Mouse (Mus musculus): ENCODE data around the gene Eddm3b. TPM values are rescaled to one million over a fixed set of nuclear protein-coding genes. Genes with fewer than 3 reads are reported as not detected.
"Not testable (repeated sequence)": the region's sequence is repeated elsewhere in the genome, so short reads cannot be mapped to it uniquely, and the experiment has no call there.

The Eddm3b gene
- polyA plus RNA-seq, 1 experiment from 2014 or later: not detected

- ATAC-seq (ENCODE audit: insufficient read depth): not testable (repeated sequence)
Observed at GRCm38 (mm10) chr14:51163323-51163722, 49.1 kb downstream of the Eddm3b start.

GRCm38 (mm10) chr14:51165435-51165834, 51.2 kb downstream of the Eddm3b start:
- Histone ChIP-seq H3K4me3 (replicated peaks) (no peak overlapping the region), H3K4me2 (no peak overlapping the region), H3K4me1 (replicated peaks) (peaks cover 8% of the 10 kb centered on the region; the same call in 1 of the 2 replicates), H3K27ac (replicated peaks) (no peak overlapping the region), H3K27me3 (no peaks in the 10 kb centered on the region), H3K36me3 (replicated peaks) (no peaks in the 10 kb centered on the region), H3K9ac (no peak overlapping the region), H3K9me3 (replicated peaks) (no peaks in the 10 kb centered on the region)
- WGBS (ENCODE audit: insufficient replicate concordance): 68% methylated on average over 1 of the region's 1 CpGs
- no peak for ATAC-seq (ENCODE audit: insufficient read depth)

More at GRCm38 (mm10) chr14:51163323-51163722, 49.1 kb downstream of the Eddm3b start:
- 66% methylated on average over 6 of the region's 6 CpGs for WGBS (ENCODE audit: insufficient replicate concordance)
- H3K9ac ChIP-seq; H3K4me2 ChIP-seq; H3K27ac ChIP-seq (replicated peaks); H3K9me3 ChIP-seq (replicated peaks); H3K27me3 ChIP-seq; H3K36me3 ChIP-seq (replicated peaks); H3K4me3 ChIP-seq (replicated peaks): not testable (repeated sequence)
- peaks cover 12% of the 10 kb centered on the region for H3K4me1 ChIP-seq (replicated peaks)

DNA sequence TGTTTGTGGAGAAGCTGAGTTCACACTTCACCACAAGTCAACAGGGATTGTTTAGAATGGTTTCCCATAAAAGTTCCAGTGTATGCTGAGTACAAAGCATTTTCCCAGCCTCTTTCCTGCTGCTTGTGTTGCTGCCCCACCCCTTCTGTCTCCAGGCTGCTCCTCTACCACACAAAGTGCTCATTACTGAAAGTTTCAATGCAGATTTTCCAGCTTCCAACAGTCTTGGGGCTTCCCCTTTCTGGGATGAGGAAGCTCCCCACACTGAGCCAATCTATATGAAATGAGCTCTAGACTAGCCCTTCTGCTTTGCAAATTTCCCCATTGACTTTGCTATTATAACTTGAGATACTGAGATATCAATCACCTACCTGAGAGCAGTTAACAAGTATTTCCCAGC, 51.8 kb downstream of the Eddm3b start:
- Histone ChIP-seq H3K9ac (no peak overlapping the region), H3K4me1 (replicated peaks) (peaks cover 8% of the 10 kb centered on the region; the same call in 1 of the 2 replicates), H3K36me3 (replicated peaks) (no peaks in the 10 kb centered on the region), H3K9me3 (replicated peaks) (no peaks in the 10 kb centered on the region), H3K27me3 (no peaks in the 10 kb centered on the region), H3K4me3 (replicated peaks) (no peak overlapping the region), H3K27ac (replicated peaks) (no peak overlapping the region), H3K4me2 (no peak overlapping the region)
- no peak for ATAC-seq (ENCODE audit: insufficient read depth)

Other genes starting within 250 kb of the Eddm3b start
- gene Tep1, start 243.9 kb upstream of the Eddm3b start, polyA plus RNA-seq (2015; fragmentation: Nextera tagmentation; extraction: Ambion mirVana): 3.8 and 4.3 TPM in 2 replicates
- 0.13 and 0.20 TPM in 2 replicates for gene Klhl33, start 216.9 kb upstream of the Eddm3b start, polyA plus RNA-seq (2015; fragmentation: Nextera tagmentation; extraction: Ambion mirVana)
- 54.7 and 57.7 TPM in 2 replicates for gene Osgep, start 189.5 kb upstream of the Eddm3b start, polyA plus RNA-seq (2015; fragmentation: Nextera tagmentation; extraction: Ambion mirVana)
- 61.4 and 70.5 TPM in 2 replicates for gene Apex1, start 189.5 kb upstream of the Eddm3b start, polyA plus RNA-seq (2015; fragmentation: Nextera tagmentation; extraction: Ambion mirVana)
- 23.0 and 24.5 TPM in 2 replicates for gene Pip4p1, start 183.6 kb upstream of the Eddm3b start, polyA plus RNA-seq (2015; fragmentation: Nextera tagmentation; extraction: Ambion mirVana)
- 80.6 and 83.3 TPM in 2 replicates for gene Pnp, start 183.3 kb upstream of the Eddm3b start, polyA plus RNA-seq (2015; fragmentation: Nextera tagmentation; extraction: Ambion mirVana)
- gene Gm49342, start 169.9 kb upstream of the Eddm3b start, polyA plus RNA-seq (2015; fragmentation: Nextera tagmentation; extraction: Ambion mirVana): not detected in 2 replicates
- gene Pnp2, start 158.4 kb upstream of the Eddm3b start, polyA plus RNA-seq (2015; fragmentation: Nextera tagmentation; extraction: Ambion mirVana): 9.8 and 10.0 TPM in 2 replicates
- 0.07 TPM in 1 of 2 replicates, not detected in the other for gene Rnase10, start 106.7 kb upstream of the Eddm3b start, polyA plus RNA-seq (2015; fragmentation: Nextera tagmentation; extraction: Ambion mirVana)
- gene Rnase9, start 72.6 kb upstream of the Eddm3b start, polyA plus RNA-seq (2015; fragmentation: Nextera tagmentation; extraction: Ambion mirVana): not detected in 2 replicates
- not detected in 2 replicates for gene Rnase11, start 64.3 kb upstream of the Eddm3b start, polyA plus RNA-seq (2015; fragmentation: Nextera tagmentation; extraction: Ambion mirVana)
- 1.2 and 1.7 TPM in 2 replicates for gene Rnase12, start 56.8 kb upstream of the Eddm3b start, polyA plus RNA-seq (2015; fragmentation: Nextera tagmentation; extraction: Ambion mirVana)
- not detected in 2 replicates for gene Olfr750, start 40.0 kb upstream of the Eddm3b start, polyA plus RNA-seq (2015; fragmentation: Nextera tagmentation; extraction: Ambion mirVana)
- gene Rnase4, start 23.3 kb upstream of the Eddm3b start, polyA plus RNA-seq (2015; fragmentation: Nextera tagmentation; extraction: Ambion mirVana): 23.0 and 23.7 TPM in 2 replicates
- gene Ang, start 23.3 kb upstream of the Eddm3b start, polyA plus RNA-seq (2015; fragmentation: Nextera tagmentation; extraction: Ambion mirVana): 6.8 and 7.4 TPM in 2 replicates
- 3.3 and 5.1 TPM in 2 replicates for gene Rnase6, start 9.5 kb downstream of the Eddm3b start, polyA plus RNA-seq (2015; fragmentation: Nextera tagmentation; extraction: Ambion mirVana)
- 0.12 and 0.39 TPM in 2 replicates for gene Rnase1, start 32.4 kb downstream of the Eddm3b start, polyA plus RNA-seq (2015; fragmentation: Nextera tagmentation; extraction: Ambion mirVana)
- not detected in 2 replicates for gene Rnase2b, start 47.8 kb downstream of the Eddm3b start, polyA plus RNA-seq (2015; fragmentation: Nextera tagmentation; extraction: Ambion mirVana)
- not detected in 2 replicates for gene Ang2, start 84.7 kb downstream of the Eddm3b start, polyA plus RNA-seq (2015; fragmentation: Nextera tagmentation; extraction: Ambion mirVana)
- gene Ear14, start 89.0 kb downstream of the Eddm3b start, polyA plus RNA-seq (2015; fragmentation: Nextera tagmentation; extraction: Ambion mirVana): not detected in 2 replicates
- gene Rnase2a, start 141.7 kb downstream of the Eddm3b start, polyA plus RNA-seq (2015; fragmentation: Nextera tagmentation; extraction: Ambion mirVana): not detected in 2 replicates
- gene Gm7247, start 247.3 kb downstream of the Eddm3b start, polyA plus RNA-seq (2015; fragmentation: Nextera tagmentation; extraction: Ambion mirVana): not detected in 2 replicates

Measured in liver, embryonic 15.5 days (tissue).